Mouse (Mus musculus) right cerebral cortex, postnatal 10 days (tissue): ENCODE data around the gene Rnf32.

Experiments
- DNase-seq, 2 experiments: peaks; one replicate each; pipeline ENCODE4 v3.0.0; 2021; ENCODE audit warnings: low spot score in 2 of 2

The Rnf32 gene

GRCm38 (mm10) chr5:29273426-29273825 lies 77.6 kb downstream of the Rnf32 start:
- DNase-seq = no peak

- no peak for DNase-seq
These were observed 79.0 kb downstream of the Rnf32 start for GRCm38 (mm10) chr5:29274746-29275145.
